11 mouse cellular contexts compared by ENCODE assay signal in genomic region chr13:41476216-41476615, GRCm38 (mm10). TPM values are rescaled to one million over a fixed set of nuclear protein-coding genes. Genes with fewer than 3 reads are reported as not detected.
DNase-seq lines count a peak whose midpoint lies in the region.
"Had no signal": no experiment of that assay in that cellular context is flagged by ENCODE, and none has a peak within 500 bp of the region (broad histone marks: within the 10 kb centered on the region; RNA-seq: fewer than 3 reads in every experiment).

No protein-coding gene starts in this region.

- intact Hi-C loops in heart, postnatal 36 days (cut with DNase I), result loop anchor here (1.0 kb wide), 1 partner anchor 10 kb away; no protein-coding TSS in a partner anchor

- peak; percentile 80 for DNase-seq in heart, adult 8-10 months (ENCODE audit: low spot score)
- no peak for DNase-seq in heart, postnatal 36 days
- peak; percentile 96 for DNase-seq in Muller cell, postnatal 12 days (ENCODE audit: inconsistent ontology term)
- DNase-seq in adrenal gland, postnatal 25 days, result peak; percentile 10
- DNase-seq in kidney, postnatal 10 days, result peak; percentile 36
- DNase-seq in spleen, postnatal 36 days (ENCODE audit: low spot score in 2 of 2), result no peak
- DNase-seq in thymus, postnatal 14 days, result no peak
- DNase-seq in urinary bladder, postnatal 36 days (ENCODE audit: low spot score in 2 of 2), result no peak
- DNase-seq: forebrain, postnatal 0 days; liver; right cerebral cortex, postnatal 14 days had no signal

RNA-seq across cellular contexts. Expression of gene Nedd9, which starts 10.9 kb away (rescaled TPM):
- 10 to 100 TPM; 12.4 to 24.6 (median 17.0) TPM for total RNA-seq in heart, adult 8-10 months (2022)
- 10 to 100 TPM; 21.3 to 28.0 TPM for total RNA-seq in heart, postnatal 36 days (2021)
- 22.7 and 32.3 TPM in 2 replicates for total RNA-seq in adrenal gland, postnatal 25 days (2021)

Comparison
In these comparisons a context has a peak if more than half of its experiments do, and no peak if none do; other contexts are left out.
1. DNase-seq: peak in heart, adult 8-10 months (single experiment), Muller cell, postnatal 12 days (single experiment), adrenal gland, postnatal 25 days (single experiment) and kidney, postnatal 10 days (single experiment); none in heart, postnatal 36 days (0 of 2), spleen, postnatal 36 days (0 of 2), thymus, postnatal 14 days (single experiment) and urinary bladder, postnatal 36 days (0 of 2).